Mouse (Mus musculus): ENCODE results near the gene Mansc1. TPM values are rescaled to one million over a fixed set of nuclear protein-coding genes. Genes with fewer than 3 reads are reported as not detected.

Mansc1 gene
- total RNA-seq, 2 experiments from 2014 or later: 5.0 to 6.3 TPM

Other genes starting within 250 kb of the Mansc1 start
- gene Bcl2l14, start 236.2 kb downstream of the Mansc1 start, total RNA-seq (2014; fragmentation: Nextera tagmentation): 2.0 TPM in 1 of 2 replicates, not detected in the other
- gene Bcl2l14, start 236.2 kb downstream of the Mansc1 start, total RNA-seq (2017): 0.60 and 4.0 TPM in 2 replicates
- 17.2 and 22.6 TPM in 2 replicates for gene Lrp6, start 65.5 kb downstream of the Mansc1 start, total RNA-seq (2014; fragmentation: Nextera tagmentation)
- 31.3 and 36.1 TPM in 2 replicates for gene Lrp6, start 65.5 kb downstream of the Mansc1 start, total RNA-seq (2017)
- 13.5 and 19.0 TPM in 2 replicates for gene Borcs5, start 7.0 kb upstream of the Mansc1 start, total RNA-seq (2014; fragmentation: Nextera tagmentation)
- gene Borcs5, start 7.0 kb upstream of the Mansc1 start, total RNA-seq (2017): 5.8 and 6.4 TPM in 2 replicates
- gene Dusp16, start 160.1 kb upstream of the Mansc1 start, total RNA-seq (2014; fragmentation: Nextera tagmentation): 2.3 and 3.5 TPM in 2 replicates
- 0.21 and 5.8 TPM in 2 replicates for gene Dusp16, start 160.1 kb upstream of the Mansc1 start, total RNA-seq (2017)
- 2.5 and 5.7 TPM in 2 replicates for gene Crebl2, start 197.7 kb upstream of the Mansc1 start, total RNA-seq (2014; fragmentation: Nextera tagmentation)
- 2.8 and 5.6 TPM in 2 replicates for gene Crebl2, start 197.7 kb upstream of the Mansc1 start, total RNA-seq (2017)